Mouse (Mus musculus): Measurements from ENCODE around the gene Slc44a4. TPM values are rescaled to one million over a fixed set of nuclear protein-coding genes. Genes with fewer than 3 reads are reported as not detected.
A peak's percentile ranks its signal among the peaks of the same experiment; 100 is the strongest.

The Slc44a4 gene
- total RNA-seq, 2 experiments from 2014 or later, result not detected

- DNase-seq, result no peak
- no peak for TF ChIP-seq CTCF (IDR thresholded peaks at IDR 0.05)
- intact Hi-C loops (cut with DNase I), result no loop called here
- H3K27ac ChIP-seq, result no peak overlapping the region
- no peak overlapping the region for H3K4me3 ChIP-seq
These were observed 11.4 kb upstream of the Slc44a4 start for GRCm38 (mm10) chr17:34902895-34903294.

DNA sequence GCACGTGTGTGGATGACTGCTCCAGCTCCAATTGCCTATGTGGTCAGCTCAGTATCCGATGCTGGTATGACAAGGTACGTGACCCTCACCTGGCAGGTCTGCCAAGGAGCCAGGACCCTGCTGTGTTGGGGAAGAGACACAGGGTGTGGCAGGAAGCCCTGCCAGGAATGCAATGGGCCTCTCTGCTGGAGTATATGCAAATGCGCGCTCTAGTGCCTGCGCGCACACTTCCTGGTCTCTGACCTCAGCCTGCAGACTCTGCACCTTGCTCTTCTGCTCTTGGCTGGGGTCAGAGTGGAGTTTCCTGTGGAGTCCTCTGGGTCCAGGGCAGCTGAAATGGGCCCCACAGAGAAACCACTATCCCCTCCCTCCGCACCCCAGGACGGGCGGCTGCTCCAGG lies 3.3 kb upstream of the Slc44a4 start:
- TF ChIP-seq CTCF (IDR thresholded peaks at IDR 0.05), result no peak
- H3K27ac ChIP-seq, result no peak overlapping the region
- H3K4me3 ChIP-seq, result no peak overlapping the region
- intact Hi-C loops (cut with DNase I), result no loop called here
- DNase-seq, result no peak

DNA sequence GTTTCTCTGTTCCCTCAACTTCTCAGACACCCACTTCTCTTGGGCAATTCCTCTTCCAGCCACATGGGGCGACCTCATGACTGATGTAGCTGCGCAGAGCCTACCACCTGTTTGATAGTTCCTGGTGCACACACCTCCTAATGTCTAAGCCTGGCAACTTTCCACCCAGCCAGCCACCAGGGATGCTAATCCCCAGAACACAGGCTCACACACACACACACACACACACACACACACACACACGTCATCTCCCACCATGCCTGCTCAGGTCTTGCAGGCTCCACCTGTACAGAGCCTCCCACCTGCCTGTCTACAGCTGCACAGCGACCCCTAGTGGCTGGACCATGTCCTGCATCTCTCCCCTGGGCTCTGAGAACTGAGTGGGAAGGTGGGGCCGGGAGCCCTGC lies 2.3 kb upstream of the Slc44a4 start:
- peak; percentile 83 for TF ChIP-seq CTCF (IDR thresholded peaks at IDR 0.05)
- DNase-seq, result peak; percentile 80
- intact Hi-C loops (cut with DNase I), result loop anchor here (1.0 kb wide), 1 partner anchor 57 kb away; no protein-coding TSS in a partner anchor
- Histone ChIP-seq H3K4me3 (no peak overlapping the region), H3K27ac (no peak overlapping the region)

GRCm38 (mm10) chr17:34915410-34915831 lies 1.2 kb downstream of the Slc44a4 start:
- DNase-seq, result peak; percentile 74
- TF ChIP-seq CTCF (IDR thresholded peaks at IDR 0.05), result peak; percentile 45
- intact Hi-C loops (cut with DNase I), result no loop called here
- H3K4me3 ChIP-seq, result no peak overlapping the region
- H3K27ac ChIP-seq, result peak overlapping the region; percentile 73

DNA sequence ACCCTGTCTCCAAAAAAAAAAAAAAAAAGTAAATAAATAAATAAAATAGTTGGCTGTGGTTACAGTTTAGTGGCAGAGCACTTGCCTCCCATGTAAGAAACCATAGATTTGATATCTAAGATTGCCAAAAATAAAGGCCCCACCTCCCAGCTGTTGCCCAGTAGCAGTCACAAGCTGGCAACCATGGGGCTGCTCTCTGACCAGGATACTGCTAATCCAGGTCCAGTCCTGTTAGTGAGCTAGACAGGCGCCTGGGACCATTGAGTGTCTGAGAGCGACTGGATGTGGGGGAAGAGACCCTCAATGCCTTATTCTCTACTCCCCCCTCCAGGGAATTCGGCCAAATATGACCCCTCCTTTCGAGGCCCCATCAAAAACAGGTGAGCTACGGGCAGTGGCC lies 2.0 kb downstream of the Slc44a4 start:
- no peak for TF ChIP-seq CTCF (IDR thresholded peaks at IDR 0.05)
- intact Hi-C loops (cut with DNase I), result no loop called here
- no peak overlapping the region for H3K4me3 ChIP-seq
- no peak for DNase-seq
- H3K27ac ChIP-seq, result no peak overlapping the region

- DNase-seq, result no peak
- no peak overlapping the region for H3K4me3 ChIP-seq
- intact Hi-C loops (cut with DNase I), result no loop called here
- no peak for TF ChIP-seq CTCF (IDR thresholded peaks at IDR 0.05)
- H3K27ac ChIP-seq, result no peak overlapping the region
These were observed 2.9 kb downstream of the Slc44a4 start for GRCm38 (mm10) chr17:34917188-34917587.

DNA sequence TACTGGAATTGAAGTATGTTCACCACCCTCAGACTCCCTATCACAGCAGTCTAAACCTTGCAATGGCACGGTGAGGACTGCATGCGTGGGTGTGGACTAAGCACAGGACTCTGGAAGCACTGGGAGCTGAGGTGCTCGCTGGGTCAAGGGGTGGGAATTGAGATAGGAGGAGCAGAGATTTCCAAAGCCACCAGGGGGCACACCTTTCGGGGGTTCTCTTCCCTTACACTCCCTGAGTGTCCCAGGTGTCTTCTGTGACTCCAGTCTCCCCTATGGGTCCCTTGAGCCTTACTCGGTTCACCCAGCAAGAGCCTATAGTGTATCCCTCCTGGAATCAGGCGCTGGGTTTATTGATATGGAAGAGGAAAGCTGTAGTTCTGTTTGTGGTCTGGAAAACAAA lies 8.7 kb downstream of the Slc44a4 start:
- TF ChIP-seq CTCF (IDR thresholded peaks at IDR 0.05), result peak; percentile 29
- Histone ChIP-seq H3K4me3 (no peak overlapping the region), H3K27ac (no peak overlapping the region)
- no peak for DNase-seq
- intact Hi-C loops (cut with DNase I), result no loop called here

DNA sequence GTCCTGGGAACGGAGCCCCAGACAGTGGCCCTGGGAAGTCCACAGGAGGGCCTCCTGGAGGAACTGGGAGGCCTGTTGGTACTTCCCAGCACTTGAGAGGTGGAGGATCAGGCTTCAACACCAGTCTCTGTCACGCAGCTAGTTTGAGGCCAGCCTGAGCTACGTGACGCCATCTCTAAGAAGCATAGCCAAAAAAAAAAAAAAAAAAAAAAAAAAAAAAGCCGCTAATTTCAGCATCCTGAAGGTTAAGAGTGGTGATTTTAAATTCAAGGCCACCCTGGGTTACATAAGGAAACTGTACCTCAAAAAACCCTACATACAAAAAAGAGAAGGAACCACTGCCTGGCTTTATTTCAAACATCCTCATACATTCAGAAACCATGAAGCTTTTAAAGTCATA lies 10.0 kb downstream of the Slc44a4 start:
- intact Hi-C loops (cut with DNase I), result no loop called here
- no peak for DNase-seq
- Histone ChIP-seq H3K4me3 (no peak overlapping the region), H3K27ac (no peak overlapping the region)
- no peak for TF ChIP-seq CTCF (IDR thresholded peaks at IDR 0.05)

DNA sequence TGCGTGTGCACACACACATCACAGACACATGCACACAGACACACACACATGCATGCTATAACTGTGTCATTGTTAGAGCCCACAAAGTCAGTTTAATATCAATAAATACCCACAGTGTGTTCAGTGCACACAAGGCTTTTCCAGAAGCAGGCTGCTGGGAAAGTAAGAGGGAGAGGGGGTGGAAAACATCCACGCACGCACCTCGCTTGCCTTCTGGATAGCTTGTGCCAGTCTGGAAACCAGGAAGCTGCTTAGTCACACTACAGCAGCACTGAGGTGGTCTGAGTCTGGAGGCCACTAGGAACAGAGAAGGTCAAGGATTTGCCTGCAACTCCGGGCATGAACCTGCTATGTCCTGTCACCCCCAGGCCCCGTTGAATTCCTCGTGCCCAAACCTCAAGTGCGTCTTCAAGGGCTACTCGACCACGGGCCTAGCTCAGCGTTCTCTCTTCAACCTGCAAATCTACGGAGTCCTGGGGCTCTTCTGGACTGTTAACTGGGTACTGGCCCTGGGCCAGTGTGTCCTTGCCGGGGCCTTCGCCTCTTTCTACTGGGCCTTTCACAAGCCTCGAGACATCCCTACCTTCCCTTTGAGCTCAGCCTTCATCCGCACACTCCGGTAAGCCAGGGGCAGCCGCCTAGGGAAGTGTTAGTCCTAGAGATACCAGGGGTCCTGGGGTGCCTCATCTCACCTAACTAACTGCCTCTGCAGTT lies 13.2 kb downstream of the Slc44a4 start:
- H3K4me3 ChIP-seq, result no peak overlapping the region
- no peak overlapping the region for H3K27ac ChIP-seq
- intact Hi-C loops (cut with DNase I), result no loop called here
- DNase-seq, result no peak
- no peak for TF ChIP-seq CTCF (IDR thresholded peaks at IDR 0.05)

DNA sequence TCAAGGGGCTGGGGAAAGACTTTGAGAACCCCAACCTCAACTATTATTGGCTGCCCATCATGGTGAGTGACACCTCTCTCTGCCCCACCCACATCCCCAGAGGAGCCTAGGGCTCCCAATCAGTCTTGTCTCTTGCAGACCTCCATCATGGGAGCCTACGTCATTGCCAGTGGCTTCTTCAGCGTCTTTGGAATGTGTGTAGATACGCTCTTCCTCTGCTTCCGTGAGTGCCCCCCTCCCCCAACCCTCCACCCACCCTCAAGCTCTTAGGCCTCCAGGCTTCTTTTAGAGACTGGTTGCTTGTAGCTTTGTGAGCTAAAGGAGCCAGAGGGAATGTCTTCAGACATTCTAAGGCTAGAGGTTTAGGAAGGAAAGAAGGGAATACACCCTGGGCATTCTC lies 14.6 kb downstream of the Slc44a4 start:
- intact Hi-C loops (cut with DNase I), result no loop called here
- no peak for DNase-seq
- no peak for TF ChIP-seq CTCF (IDR thresholded peaks at IDR 0.05)
- Histone ChIP-seq H3K27ac (no peak overlapping the region), H3K4me3 (no peak overlapping the region)

GRCm38 (mm10) chr17:34931061-34931734 lies 16.9 kb downstream of the Slc44a4 start, which contains the start of gene Neu1:
Gene Neu1, plus strand, starts transcription at chr17:34931253.
- H3K27ac ChIP-seq, result peak within 1 kb of the TSS; percentile 94
- intact Hi-C loops (cut with DNase I), result loop anchor here (2.0 to 10.0 kb wide), 2 partner anchors 20 to 54 kb away; partner anchors contain the start of gene Lsm2
- peak within 1 kb of the TSS; percentile 89 for H3K4me3 ChIP-seq
- DNase-seq, result peak; percentile 99
- TF ChIP-seq CTCF (IDR thresholded peaks at IDR 0.05), result peak; percentile 84

DNA sequence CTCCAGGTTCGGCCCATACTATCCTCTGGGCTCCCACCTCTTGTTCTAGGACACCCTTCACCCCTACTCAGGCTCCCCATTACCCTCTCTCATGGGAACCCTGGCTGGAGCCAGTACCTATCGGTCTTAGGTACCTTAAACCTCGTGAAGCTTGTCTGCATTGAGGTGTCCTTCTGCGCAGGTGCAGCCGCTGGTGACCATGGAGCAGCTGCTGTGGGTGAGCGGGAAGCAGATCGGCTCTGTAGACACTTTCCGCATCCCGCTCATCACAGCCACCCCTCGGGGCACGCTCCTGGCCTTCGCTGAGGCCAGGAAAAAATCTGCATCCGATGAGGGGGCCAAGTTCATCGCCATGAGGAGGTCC lies 17.5 kb downstream of the Slc44a4 start:
- H3K27ac ChIP-seq, result peak overlapping the region; percentile 94
- DNase-seq, result no peak
- no peak for TF ChIP-seq CTCF (IDR thresholded peaks at IDR 0.05)
- intact Hi-C loops (cut with DNase I), result loop anchor here (2.0 to 10.0 kb wide), 2 partner anchors 19 to 53 kb away; partner anchors contain the start of gene Lsm2
- H3K4me3 ChIP-seq, result peak overlapping the region; percentile 89

DNA sequence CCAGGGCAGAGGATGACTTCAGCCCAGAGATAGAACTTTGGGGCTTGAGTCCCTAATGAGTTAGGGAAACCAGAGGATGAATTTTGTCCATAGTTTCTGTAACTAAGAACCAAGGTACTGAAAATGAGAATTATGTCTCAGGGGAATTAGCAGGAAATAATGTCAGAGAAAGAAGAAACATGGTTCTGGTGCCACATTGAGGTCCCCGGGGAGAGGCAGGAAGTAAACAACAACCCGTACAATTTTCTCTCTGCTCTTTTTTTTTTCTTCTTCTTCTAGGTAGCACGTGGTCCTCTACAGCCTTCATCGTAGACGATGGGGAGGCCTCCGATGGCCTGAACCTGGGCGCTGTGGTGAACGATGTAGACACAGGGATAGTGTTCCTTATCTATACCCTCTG lies 18.0 kb downstream of the Slc44a4 start:
- no peak for DNase-seq
- intact Hi-C loops (cut with DNase I), result loop anchor here (10.0 kb wide), 1 partner anchor 53 kb away; the partner anchor contains the start of gene Lsm2
- Histone ChIP-seq H3K4me3 (peak overlapping the region; percentile 89), H3K27ac (peak overlapping the region; percentile 94; the same call in 1 of the 2 replicates)
- no peak for TF ChIP-seq CTCF (IDR thresholded peaks at IDR 0.05)

Data from gastrocnemius, adult 2 months (tissue).